Mouse (Mus musculus): ENCODE results near the gene Ociad2. TPM values are rescaled to one million over a fixed set of nuclear protein-coding genes. Genes with fewer than 3 reads are reported as not detected.

The Ociad2 gene
- 9.9 and 10.5 TPM in 2 replicates for polyA plus RNA-seq (2015; fragmentation: Nextera tagmentation; extraction: Ambion mirVana)

DNA sequence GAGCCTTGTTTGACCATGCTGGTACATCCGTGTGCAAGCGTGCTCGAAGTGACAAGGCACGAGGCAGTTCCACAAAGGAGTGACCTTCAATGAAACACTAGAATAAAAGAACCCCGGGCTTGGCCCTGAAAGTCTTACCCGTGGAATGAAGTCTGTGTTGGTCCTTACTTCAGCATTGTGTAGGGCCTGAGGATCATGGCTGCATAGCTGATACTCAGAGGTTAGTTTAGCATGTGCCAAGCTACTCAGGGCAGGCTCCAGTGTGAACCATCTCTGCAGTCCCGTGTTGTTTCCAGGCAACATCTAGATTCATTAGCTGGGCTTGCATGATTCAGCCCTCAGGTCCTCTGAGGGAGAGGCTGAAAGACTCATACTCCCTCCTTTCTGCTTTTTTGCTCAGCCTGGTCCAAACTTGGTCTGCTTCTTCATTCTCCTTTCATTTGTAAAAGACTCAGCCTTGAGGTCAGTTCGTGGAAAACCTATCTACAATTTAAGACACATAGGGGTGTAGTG lies at the start of gene Ociad2:
Ociad2 (minus strand) TSS at position 306 of the 513 bp plus-strand sequence.
- Histone ChIP-seq H3K27ac (no peak within 1 kb of the TSS), H3K36me3 (no peaks in the 10 kb centered on the region), H3K9me3 (no peaks in the 10 kb centered on the region), H3K27me3 (peaks cover 4% of the 10 kb centered on the region; the same call in 1 of the 2 replicates), H3K4me1 (peaks cover 18% of the 10 kb centered on the region), H3K9ac (no peak within 1 kb of the TSS), H3K4me2 (replicated peaks) (no peak within 1 kb of the TSS), H3K4me3 (no peak within 1 kb of the TSS)
- WGBS, result 81% methylated on average over 8 of the region's 8 CpGs
- no peak for ATAC-seq (ENCODE audit: low FRiP score, low read depth)

DNA sequence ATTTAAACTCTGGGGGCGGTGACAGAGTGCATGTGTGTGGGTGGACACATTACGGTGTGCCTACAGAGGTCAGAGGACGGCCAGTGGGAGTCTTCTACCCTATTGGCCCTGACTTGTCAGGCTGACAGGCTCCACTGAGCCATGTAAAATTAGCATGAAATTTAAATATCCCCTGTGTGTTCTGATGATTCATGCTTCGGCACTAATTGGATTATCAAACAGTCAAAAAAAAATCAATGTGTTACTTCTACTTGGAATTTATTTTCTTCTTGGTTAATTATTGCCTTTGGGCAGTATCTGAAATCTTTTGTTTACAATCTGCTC lies 42.8 kb upstream of the Ociad2 start:
- Histone ChIP-seq H3K36me3 (no peaks in the 10 kb centered on the region), H3K27me3 (peaks cover 15% of the 10 kb centered on the region), H3K9me3 (no peaks in the 10 kb centered on the region), H3K9ac (no peak overlapping the region), H3K4me3 (no peak overlapping the region), H3K4me2 (replicated peaks) (no peak overlapping the region), H3K4me1 (no peaks in the 10 kb centered on the region), H3K27ac (no peak overlapping the region)
- 75% methylated on average over 4 of the region's 4 CpGs for WGBS
- no peak for ATAC-seq (ENCODE audit: low FRiP score, low read depth)

DNA sequence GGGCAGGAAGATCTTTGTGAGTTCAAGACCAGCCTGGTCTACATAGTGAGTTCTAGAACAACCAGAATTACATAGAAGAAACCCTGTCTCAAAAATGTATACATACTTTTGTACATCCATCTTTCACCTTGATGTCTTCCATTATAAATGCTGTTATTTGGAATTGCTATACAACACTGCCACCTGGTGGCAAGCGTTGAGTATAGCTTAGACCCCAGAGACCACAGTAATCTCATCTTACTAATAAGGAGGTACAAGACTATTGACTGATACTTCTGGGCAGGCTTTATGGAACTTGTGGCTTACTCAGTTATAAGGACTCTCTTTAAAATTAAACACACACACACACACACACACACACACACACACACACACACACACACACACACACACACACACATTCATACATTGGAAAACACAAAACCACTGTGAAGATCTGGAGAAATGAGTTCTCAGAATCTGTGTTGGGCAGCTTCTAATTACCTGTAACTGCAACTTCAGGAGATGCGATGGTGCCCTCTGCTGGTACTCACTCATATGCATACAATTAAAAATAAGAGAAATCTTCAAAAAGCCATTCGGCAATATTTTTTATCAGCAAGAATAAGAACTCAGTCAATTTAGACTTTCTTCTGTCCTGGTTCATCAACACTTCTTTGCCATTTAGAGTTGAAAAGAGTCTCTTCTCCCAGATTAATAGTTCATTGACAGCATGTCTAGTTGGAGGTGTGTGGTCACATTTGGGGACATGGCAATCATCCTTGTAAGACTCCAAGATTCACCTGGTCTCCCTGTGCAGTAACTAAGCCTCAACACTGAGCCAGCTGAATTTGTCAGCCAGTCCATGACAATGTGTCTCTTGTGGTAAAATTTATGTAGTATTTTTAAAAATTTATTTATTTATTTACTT lies 42.2 kb upstream of the Ociad2 start:
- Histone ChIP-seq H3K27me3 (peaks cover 15% of the 10 kb centered on the region), H3K9me3 (no peaks in the 10 kb centered on the region), H3K4me2 (replicated peaks) (no peak overlapping the region), H3K27ac (no peak overlapping the region), H3K4me1 (no peaks in the 10 kb centered on the region), H3K9ac (no peak overlapping the region), H3K4me3 (no peak overlapping the region), H3K36me3 (no peaks in the 10 kb centered on the region)
- ATAC-seq (ENCODE audit: low FRiP score, low read depth), result peak; percentile 44; the same call in 1 of the 2 replicates
- WGBS, result 28% methylated on average over 3 of the region's 3 CpGs

DNA sequence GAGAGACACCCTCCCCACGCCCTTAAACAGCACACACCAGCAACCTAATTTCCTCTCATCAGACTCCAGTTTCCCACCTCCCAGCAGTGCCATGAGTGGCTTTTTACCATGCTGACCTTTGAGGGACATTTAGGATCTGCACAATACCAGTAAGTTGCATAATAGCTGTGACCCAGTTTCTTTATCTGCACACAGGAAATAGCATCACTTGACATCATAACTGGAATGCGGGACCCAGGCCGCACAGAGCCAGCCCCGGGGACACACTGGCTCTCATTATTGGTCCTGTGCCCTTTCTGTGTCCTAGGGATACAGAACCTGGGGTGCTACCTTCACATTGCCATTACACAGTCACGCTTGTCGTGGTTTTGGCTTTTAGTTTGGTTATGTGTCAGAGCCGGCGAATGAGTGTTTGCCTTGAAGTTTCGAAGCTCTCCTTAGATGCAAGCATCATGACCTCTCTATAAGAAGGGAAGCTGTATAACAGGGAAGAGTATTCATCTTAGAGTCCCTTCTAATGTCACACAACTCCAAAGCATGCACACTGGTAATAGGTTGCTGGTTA lies 41.2 kb upstream of the Ociad2 start:
- Histone ChIP-seq H3K27me3 (peaks cover 15% of the 10 kb centered on the region), H3K9me3 (no peaks in the 10 kb centered on the region), H3K27ac (no peak overlapping the region), H3K4me3 (no peak overlapping the region), H3K4me2 (replicated peaks) (no peak overlapping the region), H3K36me3 (no peaks in the 10 kb centered on the region), H3K4me1 (no peaks in the 10 kb centered on the region), H3K9ac (no peak overlapping the region)
- WGBS, result 78% methylated on average over 9 of the region's 9 CpGs
- no peak for ATAC-seq (ENCODE audit: low FRiP score, low read depth)

DNA sequence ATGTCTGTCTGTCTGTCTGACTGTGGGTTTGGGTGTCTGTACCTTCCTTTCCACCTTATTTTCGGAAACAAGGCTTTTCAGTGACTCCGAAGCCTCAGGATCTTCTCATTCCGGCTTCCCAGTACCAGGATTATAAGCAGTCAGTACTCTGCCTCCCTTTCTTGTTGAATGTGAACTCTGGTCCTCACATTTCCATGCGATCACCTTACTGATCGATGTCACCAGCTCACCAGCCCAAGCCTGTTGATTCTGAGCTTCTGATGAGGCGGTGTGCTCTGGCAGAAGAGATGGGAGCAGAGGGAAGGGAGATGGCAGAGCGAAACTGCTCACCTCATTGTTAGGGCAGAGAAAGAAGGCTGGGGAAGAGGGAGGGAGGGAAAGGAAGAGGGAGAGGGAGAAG lies 40.7 kb upstream of the Ociad2 start:
- Histone ChIP-seq H3K27ac (no peak overlapping the region), H3K9me3 (no peaks in the 10 kb centered on the region), H3K4me2 (replicated peaks) (no peak overlapping the region), H3K9ac (no peak overlapping the region), H3K4me1 (no peaks in the 10 kb centered on the region), H3K4me3 (no peak overlapping the region), H3K27me3 (peaks cover 15% of the 10 kb centered on the region), H3K36me3 (no peaks in the 10 kb centered on the region)
- WGBS, result 79% methylated on average over 7 of the region's 7 CpGs
- ATAC-seq (ENCODE audit: low FRiP score, low read depth), result no peak

DNA sequence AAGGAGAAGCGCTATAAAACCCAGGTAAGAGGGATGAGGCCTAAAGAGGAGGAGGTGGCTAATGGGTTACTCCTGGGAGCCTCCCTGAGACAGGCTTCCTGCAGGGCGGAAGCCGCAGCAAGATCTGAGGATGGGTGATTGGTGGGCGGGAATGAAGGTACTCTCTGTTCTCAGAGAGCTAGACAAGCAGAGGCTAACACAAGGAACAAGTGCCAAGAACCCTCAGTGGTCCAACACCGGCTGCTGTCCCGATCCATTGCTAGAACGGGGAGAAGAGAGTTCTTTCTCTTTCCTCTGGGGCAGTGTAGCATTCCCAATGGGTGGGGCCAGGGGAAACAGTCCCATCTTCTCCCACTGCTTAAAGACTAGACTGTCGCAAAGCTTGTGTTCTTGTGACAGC lies 40.0 kb upstream of the Ociad2 start:
- Histone ChIP-seq H3K27ac (no peak overlapping the region), H3K27me3 (peaks cover 15% of the 10 kb centered on the region), H3K4me3 (no peak overlapping the region), H3K36me3 (no peaks in the 10 kb centered on the region), H3K4me2 (replicated peaks) (no peak overlapping the region), H3K4me1 (no peaks in the 10 kb centered on the region), H3K9me3 (no peaks in the 10 kb centered on the region), H3K9ac (0 out of 2 replicates have a peak overlapping the region, but pooled peaks have one; percentile 8)
- WGBS, result 45% methylated on average over 8 of the region's 8 CpGs
- no peak for ATAC-seq (ENCODE audit: low FRiP score, low read depth)

DNA sequence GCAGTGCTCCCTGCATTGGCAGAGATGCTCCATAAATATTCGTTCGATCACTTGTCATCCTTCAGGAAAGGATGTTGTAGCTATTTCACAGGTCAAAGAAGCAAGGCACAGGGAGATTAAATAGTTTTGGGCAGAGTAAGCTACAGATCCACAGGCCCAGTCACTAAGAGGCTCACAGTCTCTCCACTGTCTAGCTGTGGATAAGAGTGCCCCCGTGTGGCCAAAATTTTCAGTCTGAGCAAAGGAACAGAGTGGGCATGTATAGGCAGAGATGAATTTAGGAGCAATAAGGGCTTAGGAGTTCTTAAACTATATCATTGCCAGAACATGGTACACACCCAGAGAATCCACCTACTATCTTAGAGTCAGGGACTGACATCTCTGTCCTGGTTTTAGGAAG lies 39.1 kb upstream of the Ociad2 start:
- Histone ChIP-seq H3K27me3 (peaks cover 15% of the 10 kb centered on the region), H3K4me3 (no peak overlapping the region), H3K27ac (no peak overlapping the region), H3K36me3 (no peaks in the 10 kb centered on the region), H3K9ac (no peak overlapping the region), H3K4me2 (replicated peaks) (no peak overlapping the region), H3K9me3 (no peaks in the 10 kb centered on the region), H3K4me1 (no peaks in the 10 kb centered on the region)
- ATAC-seq (ENCODE audit: low FRiP score, low read depth), result peak; percentile 84
- 31% methylated on average over 3 of the region's 3 CpGs for WGBS

DNA sequence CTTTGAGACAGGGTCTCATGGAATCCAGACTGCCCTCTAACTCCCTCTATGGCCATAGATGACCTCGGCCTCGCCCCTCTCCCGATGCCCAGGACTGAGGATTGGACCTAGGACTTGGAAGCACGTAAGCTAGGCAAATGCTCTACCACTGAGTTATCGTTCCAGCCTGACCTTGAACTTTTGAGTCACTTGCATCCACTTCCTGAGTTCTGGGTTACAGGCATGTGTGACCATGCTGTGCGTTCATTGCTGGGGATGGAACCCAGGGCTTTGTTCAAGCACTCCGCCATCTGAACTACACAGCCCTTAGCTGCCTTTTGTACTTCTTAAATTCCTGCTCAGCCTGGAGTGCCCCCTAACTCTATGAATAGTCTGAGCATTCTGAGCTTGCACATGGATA lies 35.7 kb upstream of the Ociad2 start:
- Histone ChIP-seq H3K27me3 (peaks cover 14% of the 10 kb centered on the region), H3K4me2 (replicated peaks) (no peak overlapping the region), H3K9me3 (no peaks in the 10 kb centered on the region), H3K27ac (no peak overlapping the region), H3K4me3 (no peak overlapping the region), H3K9ac (no peak overlapping the region), H3K36me3 (no peaks in the 10 kb centered on the region), H3K4me1 (no peaks in the 10 kb centered on the region)
- WGBS, result 94% methylated on average over 7 of the region's 7 CpGs
- ATAC-seq (ENCODE audit: low FRiP score, low read depth), result no peak

DNA sequence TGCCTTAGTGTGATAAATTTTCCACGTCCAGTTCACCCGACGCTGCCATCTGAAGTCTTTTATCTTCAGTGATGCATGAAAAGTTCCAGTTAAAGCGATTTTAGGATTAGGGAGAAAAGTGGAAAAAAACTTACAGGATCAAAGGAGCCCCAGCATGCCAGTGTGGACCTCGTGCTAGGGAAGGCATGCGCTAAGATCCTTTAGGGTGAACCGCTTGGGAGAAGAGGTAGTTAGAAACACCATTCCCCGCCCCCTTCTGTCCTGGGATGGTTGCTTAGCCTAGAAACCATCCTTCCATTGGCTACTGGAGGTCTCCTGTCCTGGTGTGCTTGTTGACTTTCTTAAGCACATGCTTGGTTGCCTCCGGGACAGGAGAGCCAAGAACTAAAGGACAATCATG lies 35.2 kb upstream of the Ociad2 start:
- Histone ChIP-seq H3K27me3 (peaks cover 9% of the 10 kb centered on the region), H3K4me1 (no peaks in the 10 kb centered on the region), H3K27ac (no peak overlapping the region), H3K4me3 (no peak overlapping the region), H3K9ac (no peak overlapping the region), H3K9me3 (no peaks in the 10 kb centered on the region), H3K36me3 (no peaks in the 10 kb centered on the region), H3K4me2 (replicated peaks) (no peak overlapping the region)
- ATAC-seq (ENCODE audit: low FRiP score, low read depth), result no peak
- 66% methylated on average over 9 of the region's 9 CpGs for WGBS

DNA sequence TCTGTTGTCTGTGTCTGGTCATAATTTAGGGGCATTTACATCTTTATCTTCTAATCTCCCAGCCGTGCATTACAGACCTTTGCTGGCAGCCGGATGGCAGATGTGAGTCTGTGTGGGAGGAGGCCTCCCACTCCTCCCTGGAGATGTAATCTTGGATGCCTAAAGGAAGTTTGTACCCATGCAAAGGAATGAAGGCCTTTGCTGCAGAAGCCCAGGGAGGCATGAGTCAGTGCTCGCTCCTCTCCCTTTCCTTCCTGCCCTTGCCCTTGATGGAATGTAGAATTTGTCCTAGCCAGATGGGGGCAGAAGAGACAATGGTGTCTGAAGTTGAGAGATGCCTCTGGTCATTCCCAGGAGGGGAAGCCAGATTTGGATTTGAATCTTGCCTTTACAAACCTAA lies 32.4 kb upstream of the Ociad2 start:
- H3K27me3 ChIP-seq, result no peaks in the 10 kb centered on the region
- no peaks in the 10 kb centered on the region for H3K4me1 ChIP-seq
- no peaks in the 10 kb centered on the region for H3K36me3 ChIP-seq
- no peak overlapping the region for H3K4me2 ChIP-seq (replicated peaks)
- H3K4me3 ChIP-seq, result no peak overlapping the region
- H3K9me3 ChIP-seq, result no peaks in the 10 kb centered on the region
- H3K9ac ChIP-seq, result no peak overlapping the region
- ATAC-seq (ENCODE audit: low FRiP score, low read depth), result no peak
- WGBS, result 49% methylated on average over 3 of the region's 3 CpGs
- no peak overlapping the region for H3K27ac ChIP-seq

DNA sequence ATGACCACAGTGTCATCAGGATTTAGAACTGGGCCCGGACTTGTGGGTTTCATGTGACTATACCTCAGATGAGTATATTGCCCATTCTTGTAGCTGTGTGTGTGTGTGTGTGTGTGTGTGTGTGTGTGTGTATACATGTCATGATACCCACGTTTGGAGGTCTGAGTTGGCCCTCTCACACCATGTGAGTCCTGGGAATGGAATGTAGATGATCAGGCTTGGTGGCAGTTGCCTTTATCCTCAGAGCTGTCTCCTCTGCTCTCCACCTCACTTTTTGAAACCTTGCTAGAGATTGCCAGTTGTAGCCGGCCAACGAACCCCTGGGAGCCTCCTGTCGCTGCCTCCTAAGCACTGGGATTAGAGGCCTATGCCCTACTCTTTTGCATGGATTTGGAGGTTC lies 31.8 kb upstream of the Ociad2 start:
- no peak overlapping the region for H3K4me2 ChIP-seq (replicated peaks)
- no peak overlapping the region for H3K27ac ChIP-seq
- H3K27me3 ChIP-seq, result no peaks in the 10 kb centered on the region
- no peak overlapping the region for H3K4me3 ChIP-seq
- no peaks in the 10 kb centered on the region for H3K36me3 ChIP-seq
- H3K9ac ChIP-seq, result no peak overlapping the region
- H3K4me1 ChIP-seq, result no peaks in the 10 kb centered on the region
- WGBS, result 74% methylated on average over 5 of the region's 5 CpGs
- ATAC-seq (ENCODE audit: low FRiP score, low read depth), result no peak
- no peaks in the 10 kb centered on the region for H3K9me3 ChIP-seq

DNA sequence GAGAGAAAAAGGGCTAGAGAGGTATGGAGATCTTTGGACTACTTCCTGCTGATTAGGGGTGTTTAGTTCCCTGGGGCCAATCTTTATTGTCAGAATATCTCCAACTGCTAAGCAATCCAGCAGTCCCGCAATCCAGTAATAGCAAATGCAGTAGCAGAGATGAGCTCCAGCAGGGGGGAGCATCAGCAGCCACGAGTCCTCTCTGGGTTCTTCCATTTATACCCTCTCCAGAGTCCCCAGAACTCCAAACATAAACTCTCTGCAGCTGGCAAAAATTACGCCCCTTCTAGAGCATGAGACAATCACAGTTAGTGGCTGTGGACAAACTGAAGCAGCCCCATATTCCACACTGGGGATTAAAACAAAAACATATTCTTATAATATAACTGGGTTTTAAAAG lies 28.9 kb upstream of the Ociad2 start:
- H3K9me3 ChIP-seq, result no peaks in the 10 kb centered on the region
- no peak for ATAC-seq (ENCODE audit: low FRiP score, low read depth)
- H3K36me3 ChIP-seq, result no peaks in the 10 kb centered on the region
- no peak overlapping the region for H3K4me2 ChIP-seq (replicated peaks)
- 47% methylated on average over 3 of the region's 3 CpGs for WGBS
- H3K27ac ChIP-seq, result no peak overlapping the region
- no peaks in the 10 kb centered on the region for H3K4me1 ChIP-seq
- no peak overlapping the region for H3K9ac ChIP-seq
- H3K4me3 ChIP-seq, result no peak overlapping the region
- H3K27me3 ChIP-seq, result no peaks in the 10 kb centered on the region
